Mouse (Mus musculus): Measurements from ENCODE around the gene Aldh1a1.

GRCm38 (mm10) chr19:20536538-20536937 lies 44.0 kb downstream of the Aldh1a1 start:
- TF ChIP-seq CTCF (IDR thresholded peaks at IDR 0.05; ENCODE audit: low read depth) = no peak
- TF ChIP-seq EP300 (IDR thresholded peaks at IDR 0.05; ENCODE audit: low read depth) = no peak
